Mouse (Mus musculus) CD4-positive helper T cell, adult 2 months (primary cell): ENCODE measurements around the gene Fam107a.
"Not testable (repeated sequence)": the region's sequence is repeated elsewhere in the genome, so short reads cannot be mapped to it uniquely, and the experiment has no call there.

Source experiments
- DNase-seq: peaks from one replicate; pipeline ENCODE4 v3.0.0-alpha.2; 2012; ENCODE audit warnings: low read depth, missing footprints, low spot score

Fam107a gene

DNA sequence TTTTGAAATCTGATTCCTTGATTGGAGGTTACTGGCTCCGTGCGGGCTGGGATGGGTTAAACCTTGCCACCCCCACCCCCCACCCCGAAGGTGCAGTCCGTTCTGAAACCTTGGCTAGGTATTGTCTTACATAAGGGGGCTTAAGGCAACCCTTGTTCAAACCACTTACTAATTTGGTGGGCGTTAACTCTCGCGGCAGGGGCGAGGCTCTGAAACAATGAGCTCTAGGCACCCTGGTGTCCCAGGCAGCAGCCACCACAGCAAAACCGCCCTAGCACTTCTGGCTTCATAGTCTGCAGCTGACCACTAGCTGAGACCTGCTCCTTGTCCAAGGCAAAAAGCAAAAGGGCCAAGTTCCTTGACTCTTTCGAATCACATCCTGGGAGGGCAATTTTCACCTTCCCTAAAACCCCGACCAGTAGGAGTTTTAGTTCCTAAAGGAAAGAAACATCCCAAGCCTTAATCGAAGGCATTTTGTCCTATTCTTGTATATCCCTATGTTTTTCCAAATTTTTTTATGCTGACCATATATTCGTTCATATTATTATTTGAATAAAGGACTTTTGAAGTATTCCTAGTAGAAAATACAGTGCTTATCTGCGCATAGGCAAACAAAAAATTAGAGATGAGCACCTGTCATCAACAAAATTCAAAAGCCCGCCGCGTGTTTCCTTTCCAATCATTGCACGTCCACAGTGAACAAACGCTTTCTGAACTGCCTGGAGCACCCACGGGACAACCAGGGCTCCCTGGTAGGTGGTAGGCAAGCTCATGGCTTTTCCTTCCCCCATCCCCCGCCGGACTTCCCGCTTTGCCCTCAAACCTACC lies 1.2 kb downstream of the Fam107a start:
- DNase-seq: no peak

DNA sequence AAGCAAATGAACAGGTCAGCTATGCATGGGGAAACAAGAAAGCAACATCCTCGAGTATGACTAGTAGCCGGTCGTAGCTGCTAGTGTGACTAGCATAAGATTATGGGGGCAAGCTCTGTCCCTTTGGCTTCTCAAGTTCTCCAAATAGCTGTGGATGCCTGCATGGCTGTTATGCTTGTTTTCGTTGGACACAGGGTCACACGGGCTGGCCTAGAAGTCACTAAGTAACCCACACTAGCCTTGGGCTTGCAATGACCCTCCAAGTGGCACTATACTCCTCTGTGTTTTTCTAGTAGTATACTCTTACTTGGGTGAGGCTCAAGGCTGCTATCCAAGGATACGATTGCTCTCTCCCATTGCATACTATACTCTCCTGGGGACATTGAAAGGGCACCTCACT lies 2.7 kb downstream of the Fam107a start:
- no peak for DNase-seq

DNA sequence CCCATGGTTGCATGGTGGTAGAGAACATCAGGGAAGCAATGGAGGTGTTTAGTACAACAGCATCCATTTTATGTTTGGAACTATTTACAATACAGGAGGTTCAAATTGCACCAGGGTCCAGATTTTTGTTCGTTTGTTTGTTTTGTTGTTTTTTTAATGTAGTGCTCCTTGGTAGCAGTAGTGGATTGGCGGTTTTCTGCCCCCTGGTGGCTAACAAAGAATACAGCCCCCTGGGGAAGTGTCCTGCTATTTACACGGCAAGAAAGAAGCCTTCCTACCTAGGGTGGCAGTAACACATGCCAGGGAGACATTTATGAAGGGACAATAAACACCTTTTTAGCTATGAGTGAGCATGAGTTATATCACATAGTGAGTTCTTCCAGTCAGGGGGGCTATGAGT lies 3.3 kb downstream of the Fam107a start:
- DNase-seq: peak; percentile 11

DNA sequence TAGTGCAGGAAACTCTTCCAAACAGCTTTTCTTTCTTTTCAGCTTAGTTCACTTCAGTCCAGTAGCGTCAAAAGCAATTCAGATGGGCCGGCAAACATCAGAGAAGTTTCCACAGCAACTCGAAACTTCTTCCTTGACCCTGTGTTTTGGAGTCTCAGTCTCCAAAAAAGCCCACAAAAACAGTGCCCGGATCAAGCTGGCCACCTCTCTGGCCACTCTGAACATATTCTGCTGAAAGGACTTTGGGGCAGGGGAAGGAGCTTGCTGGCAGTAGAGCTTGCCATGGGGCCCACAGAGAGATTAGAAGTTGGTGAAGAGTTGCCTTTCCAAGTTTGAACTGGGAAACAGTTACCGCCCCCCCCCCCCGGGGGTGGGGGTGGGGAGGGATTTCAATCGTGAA lies 3.9 kb downstream of the Fam107a start:
- DNase-seq: no peak

DNA sequence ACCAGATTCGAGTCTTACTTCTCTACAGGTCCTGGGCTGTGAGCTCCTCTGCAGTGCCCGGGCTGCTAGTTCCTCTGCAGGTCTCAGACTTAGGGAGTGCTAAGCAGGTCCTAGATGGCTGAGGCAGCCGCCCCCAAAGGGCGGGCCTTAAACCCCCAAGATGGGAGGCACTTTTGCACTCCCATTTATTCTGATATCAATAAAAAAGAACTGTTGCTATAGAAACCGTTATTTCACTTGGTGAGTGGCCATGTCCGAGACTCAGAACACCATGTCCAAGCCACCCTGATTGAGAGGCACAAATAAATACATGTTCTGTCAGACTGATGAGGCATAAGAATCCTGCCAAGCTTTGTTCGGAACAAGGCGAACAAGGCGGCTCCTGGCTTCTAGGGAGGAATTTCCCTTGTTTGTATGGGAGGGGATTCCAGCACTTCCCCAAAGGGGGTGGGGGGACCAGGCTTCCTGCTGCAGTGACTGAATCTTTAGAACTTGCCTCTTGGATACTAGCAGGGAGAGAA lies 8.1 kb downstream of the Fam107a start:
- no peak for DNase-seq

DNA sequence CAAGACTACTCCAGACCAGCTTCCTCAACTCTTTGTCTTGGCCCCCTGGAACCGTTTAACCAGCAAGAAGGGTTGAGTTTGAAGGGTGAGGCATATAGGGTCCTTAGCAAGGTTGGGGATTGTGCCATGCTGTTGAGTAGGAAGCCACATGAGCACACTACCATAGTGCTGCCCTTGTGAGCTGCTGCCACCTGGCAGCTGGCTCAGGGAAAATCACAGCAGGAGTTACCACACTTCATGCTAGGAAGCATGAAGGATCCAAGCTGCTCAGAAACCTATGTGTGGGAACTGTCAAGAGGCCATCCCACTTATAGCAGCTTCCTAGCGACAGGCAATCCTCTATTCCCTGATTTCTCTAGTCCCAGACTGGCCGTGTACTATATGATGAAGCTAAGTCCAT lies 9.2 kb downstream of the Fam107a start:
- DNase-seq: no peak

DNA sequence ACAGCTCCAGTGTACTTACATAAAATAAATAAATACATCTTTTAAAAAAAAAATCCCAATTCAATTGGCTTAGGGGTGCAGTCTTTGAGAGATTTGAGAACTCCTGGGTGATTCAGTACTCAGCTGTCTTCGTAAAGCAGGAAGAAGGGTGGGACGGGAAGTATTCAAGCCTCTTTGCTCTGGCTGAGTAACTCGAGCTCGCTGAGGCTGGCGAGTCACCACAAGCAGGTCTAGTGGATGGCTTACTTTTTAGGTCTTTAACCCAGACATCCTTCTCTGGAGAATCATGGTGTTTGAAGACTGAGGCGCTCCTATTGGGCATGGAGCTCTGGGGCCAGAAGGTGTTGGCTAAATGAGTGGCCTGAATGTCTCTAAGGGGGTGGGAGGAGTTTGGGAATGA lies 10.9 kb downstream of the Fam107a start:
- no peak for DNase-seq

DNA sequence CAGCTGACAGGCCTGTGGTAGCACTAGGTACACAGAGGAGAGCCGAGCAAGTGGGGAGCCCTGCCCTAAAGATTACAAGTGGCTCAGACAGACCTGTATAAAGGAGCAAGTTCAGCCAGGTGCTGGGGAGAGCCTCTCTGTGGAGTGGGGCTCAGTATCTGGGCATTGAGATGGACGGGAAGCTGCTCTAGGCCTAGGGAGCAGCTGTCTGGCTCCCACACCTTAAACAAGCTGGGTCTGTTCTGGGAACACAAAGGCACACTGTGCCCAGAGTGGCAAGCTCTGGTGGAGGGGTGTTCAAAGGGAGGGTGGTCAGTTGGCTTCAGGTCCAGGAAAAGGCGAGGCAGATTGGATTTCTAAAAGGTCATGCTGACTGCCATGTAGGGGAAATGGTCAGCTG lies 12.8 kb downstream of the Fam107a start:
- no peak for DNase-seq

DNA sequence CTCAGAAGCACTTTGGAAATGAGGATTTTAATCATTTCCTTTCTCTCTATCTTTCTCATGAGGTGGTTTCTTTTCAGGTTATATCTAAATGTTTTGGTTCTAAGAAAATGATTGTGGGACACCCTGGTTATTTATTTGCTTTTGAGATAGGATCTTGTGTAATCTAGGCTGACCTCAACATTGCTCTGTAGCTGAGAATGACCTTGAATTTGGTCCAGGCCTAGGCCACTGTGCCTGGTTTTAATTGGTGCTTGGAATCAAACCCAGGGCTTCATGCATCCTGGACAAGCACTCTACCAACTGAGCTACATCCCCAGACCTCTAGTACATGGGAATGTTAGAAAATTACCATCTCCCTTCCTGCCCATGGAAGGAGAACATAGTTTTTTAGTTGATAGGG lies 13.7 kb downstream of the Fam107a start:
- DNase-seq: no peak

DNA sequence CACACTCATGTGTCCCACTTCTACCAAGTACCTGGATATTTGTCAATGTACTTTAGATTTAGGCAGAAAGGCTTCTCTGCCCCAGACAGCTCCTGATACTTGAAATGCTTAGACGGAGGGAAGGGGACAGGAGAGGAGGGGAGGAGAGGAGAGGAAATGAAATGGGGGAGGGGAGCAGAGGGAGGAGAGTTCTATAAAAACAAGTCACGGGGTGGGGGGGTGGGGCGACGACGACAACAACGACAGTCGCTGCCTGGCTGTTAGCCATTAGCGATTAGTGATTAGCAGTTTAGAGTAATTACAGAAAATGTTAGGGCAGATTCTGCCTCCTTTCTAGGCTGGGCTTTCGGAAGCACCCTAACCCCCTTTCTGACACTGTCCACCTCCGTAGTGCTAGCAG lies 15.1 kb downstream of the Fam107a start:
- no peak for DNase-seq

DNA sequence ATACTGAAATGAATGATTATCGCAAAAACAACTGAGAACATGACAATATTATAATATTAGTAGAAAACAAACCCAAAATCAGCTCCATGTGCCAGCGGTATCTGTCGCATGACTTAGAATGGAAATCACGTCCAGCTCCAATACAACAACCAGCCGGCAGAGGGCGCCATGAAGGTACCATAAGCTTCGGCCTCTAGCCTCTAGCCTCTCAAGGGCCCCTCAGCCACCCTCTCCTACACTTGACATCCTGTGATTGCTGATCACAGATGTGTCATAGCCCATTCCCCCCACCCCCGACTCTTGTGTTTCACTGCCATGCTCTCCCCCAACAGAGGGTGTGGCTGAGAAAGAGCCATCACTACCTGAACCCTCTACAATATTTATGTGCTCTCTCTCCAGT lies 17.5 kb downstream of the Fam107a start:
- peak; percentile 16 for DNase-seq

DNA sequence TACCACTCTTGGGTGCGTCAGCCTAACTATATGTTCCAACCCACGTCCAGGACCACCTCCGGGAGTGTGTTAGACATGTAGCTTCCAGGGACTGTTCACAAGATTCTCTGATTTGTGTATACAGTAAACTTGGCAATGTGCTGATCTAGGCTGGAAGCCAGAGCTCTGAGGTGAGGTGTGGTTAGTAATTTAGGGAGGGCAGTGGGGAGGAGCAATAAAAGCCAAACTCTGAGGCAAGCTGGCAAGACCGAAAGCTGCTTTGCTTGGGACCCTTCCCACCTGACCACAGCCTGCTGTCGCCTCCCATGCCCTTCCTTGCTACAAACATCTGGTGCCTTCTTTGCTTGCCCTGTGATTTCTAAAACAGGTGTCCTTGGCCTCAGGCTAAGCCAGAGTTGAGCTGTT lies 19.9 kb downstream of the Fam107a start:
- DNase-seq: no peak

DNA sequence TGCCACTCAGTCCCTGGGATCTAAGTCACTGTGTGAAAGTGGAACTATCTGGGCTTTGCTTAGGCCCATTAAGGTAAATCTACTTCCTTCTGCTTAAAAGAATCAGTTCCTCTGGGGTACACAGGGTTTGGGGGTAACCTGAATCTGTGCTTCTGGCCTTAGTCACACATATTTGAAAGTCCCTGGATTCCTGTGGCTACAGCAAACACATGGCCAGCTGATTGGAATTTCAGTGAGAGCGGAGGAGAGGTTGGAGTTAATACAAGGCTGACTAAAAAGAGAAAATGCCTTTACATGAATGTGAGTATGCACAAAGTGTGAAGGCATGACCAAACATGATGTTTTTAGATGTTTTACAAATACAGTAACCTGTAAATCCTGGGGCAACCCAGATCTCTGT lies 23.6 kb downstream of the Fam107a start:
- DNase-seq: no peak

DNA sequence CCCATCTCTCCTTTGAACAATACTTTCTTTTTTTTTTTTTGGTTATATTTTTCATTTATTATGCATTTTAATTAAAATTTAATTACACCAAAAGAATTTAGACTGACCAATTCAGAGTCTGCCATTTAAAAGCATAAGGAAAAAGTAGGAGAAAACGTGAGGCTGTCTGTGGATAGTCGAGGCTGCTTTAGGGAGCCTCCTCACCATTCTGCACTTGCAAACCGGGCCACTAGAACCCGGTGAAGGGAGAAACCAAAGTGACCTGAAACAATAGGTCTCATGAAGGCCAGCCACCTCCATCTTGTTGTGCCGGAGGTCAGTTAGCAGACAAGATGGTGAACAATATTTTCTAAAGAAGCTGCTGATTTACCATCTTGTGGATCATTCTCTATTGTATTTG lies 31.2 kb downstream of the Fam107a start:
- peak; percentile 3 for DNase-seq

DNA sequence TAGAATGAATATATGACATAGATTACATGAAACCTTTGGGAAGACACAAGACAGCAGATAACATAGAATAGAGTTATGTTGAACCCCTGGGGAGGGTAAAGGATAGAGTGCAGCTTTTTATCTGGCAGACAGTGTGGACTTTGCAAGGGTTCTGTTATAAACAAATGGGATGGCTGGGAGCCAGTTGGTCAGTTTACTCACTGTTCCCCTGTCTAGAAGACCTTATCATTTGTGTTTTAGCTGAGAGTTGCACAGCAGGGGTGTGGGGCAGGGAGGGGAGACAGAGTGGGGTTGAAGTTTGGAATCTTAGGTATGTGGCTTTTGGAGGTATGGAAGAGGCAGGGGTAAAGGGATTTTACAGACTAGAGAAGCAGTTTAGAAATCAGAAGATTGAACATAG lies 34.0 kb downstream of the Fam107a start:
- no peak for DNase-seq

DNA sequence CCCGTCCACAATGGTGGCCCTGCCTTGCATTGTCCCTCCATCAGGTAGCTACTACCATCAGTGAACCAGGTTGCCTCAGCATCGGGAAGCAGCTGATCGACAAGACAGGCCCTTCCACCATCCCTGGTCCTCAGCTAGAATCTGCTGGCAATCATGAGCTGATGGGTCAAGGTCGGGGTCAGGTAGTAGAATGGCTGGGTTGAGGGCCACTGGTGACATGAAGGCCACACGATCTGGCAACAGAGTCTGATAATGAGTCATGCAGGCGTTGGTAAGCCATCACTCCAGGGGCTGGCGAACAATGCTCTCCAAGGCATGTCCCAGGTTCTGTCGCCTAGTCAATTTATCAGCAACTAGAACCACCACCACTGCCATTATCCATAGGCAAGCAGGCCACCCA lies 46.5 kb downstream of the Fam107a start:
- DNase-seq: not testable (repeated sequence)

DNA sequence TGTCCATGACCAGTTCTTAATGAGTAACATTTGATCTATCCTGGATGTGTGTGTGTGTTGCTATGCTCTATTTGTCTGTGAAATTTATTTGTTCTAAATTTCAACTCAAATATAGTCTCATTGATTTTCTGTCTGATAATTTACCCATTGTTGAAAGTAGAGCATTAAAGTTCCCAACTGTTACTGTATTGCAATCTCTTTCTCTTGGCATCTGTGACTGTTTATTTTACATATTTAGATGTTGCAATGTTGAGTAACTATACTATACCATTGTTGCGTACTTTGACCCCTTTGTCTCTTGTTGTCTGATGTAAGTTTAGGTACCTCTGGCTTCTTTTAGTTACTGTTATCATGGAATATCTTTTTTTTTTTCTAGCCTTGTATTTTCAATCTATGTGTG lies 53.4 kb downstream of the Fam107a start:
- no peak for DNase-seq

DNA sequence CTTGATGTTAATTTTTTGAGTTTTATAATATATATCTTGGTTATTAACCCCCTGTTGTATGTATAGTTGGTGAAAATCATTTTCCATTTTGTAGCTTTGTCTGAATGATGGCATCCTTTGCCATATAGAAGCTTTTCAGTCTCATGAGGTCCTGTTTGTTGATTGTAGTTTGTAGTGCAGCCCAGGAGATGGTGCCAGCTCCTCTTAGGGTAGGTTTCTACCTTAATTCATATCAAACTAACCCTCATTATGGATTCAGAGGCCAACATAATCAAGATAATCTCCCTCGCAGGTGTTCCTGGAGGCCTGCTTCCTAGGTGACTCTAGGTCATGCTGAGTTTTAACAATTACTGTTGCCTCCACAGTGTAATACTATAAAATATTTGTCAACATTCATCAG lies 55.6 kb downstream of the Fam107a start:
- no peak for DNase-seq

DNA sequence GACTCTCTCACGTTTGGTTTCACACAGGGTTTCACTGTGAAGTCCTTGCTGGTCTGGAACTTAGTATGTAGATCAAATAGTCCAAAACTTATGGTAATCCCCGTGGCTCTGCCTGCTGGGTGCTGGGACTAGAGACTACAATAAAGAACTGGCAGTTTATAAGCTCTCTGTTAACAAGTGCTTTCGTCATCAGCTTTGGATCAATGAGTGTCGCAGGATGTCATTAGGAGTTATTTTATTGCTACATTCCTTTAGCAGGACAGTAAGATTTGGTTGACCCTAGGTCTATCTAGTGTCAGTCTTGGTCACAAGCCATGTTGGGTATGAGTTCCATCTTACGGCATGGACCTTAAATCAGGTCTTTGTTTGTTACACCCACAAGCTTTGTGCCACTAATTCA lies 57.6 kb downstream of the Fam107a start:
- DNase-seq: no peak

DNA sequence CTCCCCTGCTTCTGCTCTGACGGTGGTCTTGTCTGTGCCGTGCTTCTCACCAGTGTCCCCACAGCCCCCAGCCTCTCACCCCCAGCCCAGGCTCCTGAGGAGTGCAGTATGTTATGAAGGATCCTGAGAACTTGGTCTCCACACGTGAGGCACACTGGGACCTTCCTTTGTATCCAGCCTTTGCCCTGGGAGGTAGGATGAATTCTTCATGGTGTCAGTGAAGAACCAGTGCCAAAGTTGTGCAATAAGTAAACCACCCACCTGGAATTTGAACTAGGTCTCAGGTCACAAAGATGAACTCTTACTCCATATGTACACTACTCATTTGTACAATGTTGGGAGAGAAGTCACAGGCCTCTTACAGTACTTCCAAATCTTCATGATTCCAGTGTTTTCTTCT lies 58.7 kb downstream of the Fam107a start, which contains the start of gene Acox2:
TSS of gene Acox2 (minus strand) at position 188 of the 400 bp plus-strand sequence.
- no peak for DNase-seq

DNA sequence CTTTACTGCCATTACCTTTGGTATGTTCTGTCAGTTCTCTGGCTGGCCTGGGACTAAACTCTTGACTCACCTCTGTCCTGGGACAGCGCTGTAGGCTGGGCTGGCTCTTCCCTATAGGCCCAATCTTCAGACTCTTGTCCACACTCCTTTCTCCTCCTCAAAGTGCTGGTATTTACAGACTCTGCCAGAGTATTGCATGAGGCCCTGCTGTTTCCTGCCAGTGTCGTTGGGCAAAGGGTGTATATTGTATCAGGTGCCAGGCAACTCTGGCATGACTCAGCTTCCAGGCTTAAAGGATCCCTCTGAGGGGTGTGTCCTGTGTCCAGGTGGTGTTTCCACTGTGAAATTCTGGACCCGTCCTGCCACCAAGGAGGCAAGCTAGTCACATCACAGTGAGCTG lies 59.1 kb downstream of the Fam107a start:
- DNase-seq: no peak

DNA sequence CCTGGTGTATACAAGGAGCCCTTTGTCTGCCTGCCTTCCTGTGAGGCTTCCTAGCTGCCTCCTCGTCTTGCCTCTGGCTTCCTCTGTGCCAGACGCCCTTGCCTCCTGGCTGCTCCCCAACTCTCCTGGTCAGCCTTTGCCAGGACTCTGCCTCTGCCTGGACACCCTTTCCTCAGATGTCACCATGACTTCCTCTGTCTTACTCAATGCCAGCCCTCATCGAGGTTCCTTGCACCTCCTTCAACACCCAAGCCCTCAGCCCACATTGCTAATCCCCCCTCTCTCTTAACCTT lies 59.5 kb downstream of the Fam107a start:
- DNase-seq: no peak

DNA sequence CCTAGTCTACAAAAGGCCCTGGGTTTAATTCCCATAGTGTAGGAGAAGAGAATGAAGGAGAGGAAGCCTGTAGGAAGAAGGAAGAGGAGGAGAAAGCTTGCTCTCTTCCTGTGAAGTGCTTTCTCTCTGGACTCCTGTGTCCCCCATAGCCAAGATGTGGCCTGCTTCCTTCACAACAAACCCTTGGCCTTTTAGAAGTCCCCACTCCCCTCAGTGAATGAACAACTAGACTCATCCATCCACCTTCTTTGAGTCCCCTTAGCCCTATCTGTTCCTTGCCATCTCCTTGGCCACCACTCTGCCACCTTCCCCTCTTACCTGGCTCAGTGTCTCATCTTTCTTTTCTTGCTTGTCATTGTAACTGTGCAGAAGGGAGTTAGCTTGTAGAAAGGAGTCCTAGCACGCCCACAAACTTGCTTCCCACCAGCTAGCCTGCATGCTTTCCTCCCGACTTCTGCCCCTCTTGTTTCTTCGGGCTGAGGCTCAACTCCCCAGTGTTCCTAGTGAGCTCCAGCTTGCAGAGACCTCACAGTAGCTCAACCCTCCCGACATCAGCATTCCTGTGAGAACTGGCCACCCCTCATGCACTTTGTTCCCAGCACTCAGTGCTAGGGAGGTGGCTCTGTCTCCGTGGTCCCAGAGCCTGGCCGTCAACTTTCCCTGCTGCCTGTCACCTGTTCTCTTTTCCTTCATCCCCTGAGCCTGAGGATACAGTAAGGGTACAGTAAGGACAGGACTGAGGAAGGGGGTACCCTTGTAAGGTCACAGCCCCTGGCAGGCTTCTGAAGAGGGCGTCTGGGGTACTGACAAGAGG lies 60.1 kb downstream of the Fam107a start:
- no peak for DNase-seq
